Mouse (Mus musculus): Measurements from ENCODE around the gene Gm44502.
"Not testable (repeated sequence)": the region's sequence is repeated elsewhere in the genome, so short reads cannot be mapped to it uniquely, and the experiment has no call there.

Gm44502 gene

GRCm38 (mm10) chr15:89453865-89454478 lies 24.5 kb upstream of the Gm44502 start, which contains the start of gene Mapk8ip2:
Gene Mapk8ip2 (plus strand): TSS chr15:89453913.
- DNase-seq (ENCODE audit: low read depth, low spot score): no peak

DNA sequence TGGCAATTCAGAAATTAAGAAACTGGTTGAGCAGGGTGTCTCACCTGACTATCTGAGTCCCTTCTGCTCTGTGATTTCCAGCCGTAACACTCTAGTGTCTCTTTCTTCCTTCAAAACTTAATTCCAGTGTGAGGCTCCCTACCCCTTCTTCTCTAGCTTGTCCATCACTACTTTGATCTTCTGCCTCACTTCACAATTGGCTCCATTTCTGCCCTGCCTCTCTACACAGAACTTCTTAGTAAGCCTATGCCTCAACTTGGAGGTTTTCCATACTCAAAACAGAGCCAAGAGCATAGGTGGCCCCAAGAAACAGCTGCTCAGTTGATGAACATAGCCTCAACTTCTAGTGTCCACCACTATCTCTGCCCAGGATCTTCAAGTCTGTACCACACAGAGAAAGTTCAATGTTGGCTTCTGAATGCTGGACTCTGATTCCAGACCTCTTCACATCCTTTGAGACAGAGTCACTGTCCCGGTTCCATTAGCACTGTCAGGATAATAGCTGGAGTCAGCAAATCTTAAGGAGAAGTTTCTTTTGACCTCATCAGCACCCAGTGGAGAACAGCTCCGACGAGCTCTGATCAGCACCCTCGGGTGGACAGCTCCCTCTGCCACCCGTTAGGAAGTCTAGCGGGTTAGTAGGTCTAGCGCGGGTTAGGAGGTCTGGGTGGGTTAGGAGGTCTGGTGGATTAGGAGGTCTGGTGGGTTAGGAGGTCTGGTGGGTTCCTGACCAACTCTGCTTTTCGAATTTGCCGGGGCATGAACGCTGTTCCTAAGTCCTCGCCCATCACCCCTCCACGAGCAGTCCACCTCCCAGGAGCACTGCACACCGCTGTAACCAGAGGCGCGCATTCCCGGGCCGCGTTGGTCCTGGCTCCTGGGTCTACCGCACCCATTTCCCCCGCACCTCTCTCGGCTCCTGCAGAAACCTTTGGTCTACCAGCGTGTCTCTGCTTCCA lies 23.7 kb upstream of the Gm44502 start:
- no peak for DNase-seq (ENCODE audit: low read depth, low spot score)

DNA sequence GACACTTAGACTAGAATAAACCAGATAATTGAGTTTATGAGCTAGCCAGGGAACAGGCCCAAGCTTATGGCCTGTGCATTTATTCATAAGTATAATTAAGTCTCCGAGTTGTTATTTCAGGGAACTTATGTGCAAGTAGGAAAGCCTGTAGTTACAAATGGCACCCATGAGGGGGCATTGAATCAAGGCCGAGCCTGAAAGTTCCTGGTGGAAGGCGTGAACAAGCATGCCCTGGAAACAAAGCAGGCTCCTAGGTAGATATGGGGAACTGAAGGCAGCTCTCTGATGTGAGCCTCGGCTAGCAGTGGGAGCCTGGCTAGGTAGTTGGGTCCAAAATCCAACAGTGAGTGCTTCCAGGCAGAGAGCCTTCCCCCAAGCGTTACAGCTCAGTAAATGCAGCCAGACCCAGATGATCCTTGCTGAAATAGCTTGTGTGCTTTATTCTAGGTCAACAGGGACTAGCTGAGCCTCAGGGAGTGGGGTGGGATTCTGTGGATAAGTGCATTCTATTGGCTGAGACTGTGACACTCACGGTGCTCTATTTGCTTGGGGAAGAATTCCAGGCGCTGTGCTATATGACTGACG lies 13.1 kb upstream of the Gm44502 start:
- no peak for DNase-seq (ENCODE audit: low read depth, low spot score)

GRCm38 (mm10) chr15:89435878-89436277 lies 6.4 kb upstream of the Gm44502 start:
- DNase-seq (ENCODE audit: low read depth, low spot score): no peak

DNA sequence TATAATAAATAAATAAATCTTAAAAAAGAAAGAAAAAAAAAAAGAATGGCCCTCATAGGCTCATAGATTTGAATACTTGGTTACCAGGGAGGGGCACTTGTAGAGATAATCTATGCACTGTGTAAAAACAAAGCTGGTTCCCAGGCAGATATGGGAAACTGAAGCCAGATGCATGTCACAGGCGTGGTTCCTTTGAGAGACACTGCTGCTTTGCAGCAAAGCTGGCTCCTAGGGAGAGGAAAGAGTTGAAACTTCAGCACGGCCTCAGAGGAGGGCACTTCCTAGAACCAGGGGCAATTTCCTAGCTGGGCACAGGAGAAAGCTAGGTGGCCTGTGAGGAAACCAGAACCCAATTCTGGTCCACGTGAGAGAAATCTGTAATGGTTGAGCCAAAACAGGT lies 4.6 kb upstream of the Gm44502 start:
- no peak for DNase-seq (ENCODE audit: low read depth, low spot score)

DNA sequence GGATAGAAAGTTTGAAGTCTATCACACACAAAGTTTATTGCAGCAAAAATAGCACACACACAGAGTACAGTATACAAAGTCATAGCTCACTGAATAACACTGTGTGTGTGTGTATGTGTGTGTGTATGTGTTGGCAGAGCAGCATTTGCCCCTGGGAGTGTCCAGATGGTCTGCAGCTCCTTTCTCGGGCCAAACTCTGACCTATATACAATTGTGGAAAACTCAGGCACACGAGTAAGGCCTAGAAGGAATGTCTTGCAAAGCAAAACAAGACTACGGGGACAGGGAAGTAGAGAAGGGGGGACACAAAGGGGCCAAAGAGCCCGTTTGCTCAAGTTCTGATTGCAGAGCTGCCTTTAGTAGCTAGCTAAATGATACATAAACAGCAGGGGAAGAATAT lies 3.5 kb upstream of the Gm44502 start:
- no peak for DNase-seq (ENCODE audit: low read depth, low spot score)

- no peak for DNase-seq (ENCODE audit: low read depth, low spot score)
These were observed 2.3 kb upstream of the Gm44502 start for GRCm38 (mm10) chr15:89431806-89432205.

- no peak for DNase-seq (ENCODE audit: low read depth, low spot score)
These were observed 1.8 kb upstream of the Gm44502 start for GRCm38 (mm10) chr15:89431271-89431670.

DNA sequence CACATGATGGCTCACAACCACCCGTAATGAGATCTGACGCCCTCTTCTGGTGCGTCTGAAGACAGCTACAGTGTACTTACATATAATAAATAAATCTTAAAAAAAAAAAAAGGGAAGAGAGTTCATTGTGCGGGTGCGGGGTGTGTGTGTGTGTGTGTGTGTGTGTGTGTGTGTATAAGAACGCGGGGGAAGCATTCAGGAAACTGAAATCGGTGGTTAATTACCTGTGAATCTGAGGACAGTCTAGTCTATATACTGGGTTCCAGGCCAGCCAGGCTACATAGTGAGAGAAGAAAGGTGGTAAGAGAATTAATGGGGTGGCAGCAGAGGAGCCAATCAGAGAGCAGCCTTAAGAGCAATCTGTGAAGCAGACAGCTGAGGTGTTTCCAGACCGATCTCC lies 1.3 kb upstream of the Gm44502 start:
- not testable (repeated sequence) for DNase-seq (ENCODE audit: low read depth, low spot score)

DNA sequence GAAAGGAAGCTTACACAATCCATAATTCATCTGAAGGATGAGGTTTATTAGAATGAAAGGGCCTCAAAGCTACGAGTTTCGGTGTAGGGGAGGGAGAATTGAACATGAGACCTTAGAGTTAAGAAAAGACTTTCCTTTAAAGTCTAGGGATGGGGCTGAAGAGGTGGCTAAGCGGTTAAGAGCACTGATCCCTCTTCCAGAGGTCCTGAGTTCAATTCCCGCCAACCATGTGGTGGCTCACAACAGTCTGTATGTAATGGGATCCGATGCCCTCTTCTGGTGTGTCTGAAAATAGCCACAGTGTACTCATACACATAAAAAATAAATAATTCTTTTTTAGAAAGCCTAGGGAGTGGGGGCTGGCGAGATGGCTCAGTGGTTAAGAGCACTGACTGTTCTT lies 845 bp upstream of the Gm44502 start:
- no peak for DNase-seq (ENCODE audit: low read depth, low spot score)

DNA sequence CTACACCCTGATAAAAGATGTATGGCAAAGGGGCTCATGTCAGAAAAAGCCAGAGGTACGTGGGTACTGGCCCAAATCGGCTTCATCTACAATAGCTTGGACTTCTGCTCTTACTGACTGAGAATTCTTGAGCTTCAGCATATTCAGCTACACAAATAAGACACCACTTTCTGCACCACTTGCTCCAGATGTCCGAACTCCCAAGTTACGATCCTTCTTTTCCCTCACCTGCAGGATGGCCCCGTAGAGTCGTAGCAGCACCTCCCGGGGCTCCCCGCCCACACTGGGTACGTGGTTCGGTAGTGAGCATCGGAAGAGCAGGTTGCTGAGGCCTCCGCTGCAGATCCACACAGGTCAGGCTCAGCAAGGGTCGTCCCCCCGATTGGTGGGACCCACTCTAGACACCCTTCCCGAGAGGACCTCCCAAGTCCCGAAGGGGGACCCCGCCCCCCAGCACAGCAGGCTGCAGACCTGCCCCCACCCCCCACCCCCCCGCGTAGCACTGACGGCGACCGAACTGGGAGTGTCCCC lies 610 bp downstream of the Gm44502 start:
- DNase-seq (ENCODE audit: low read depth, low spot score): no peak

GRCm38 (mm10) chr15:89428136-89428790 lies 1.2 kb downstream of the Gm44502 start:
- DNase-seq (ENCODE audit: low read depth, low spot score): no peak

GRCm38 (mm10) chr15:89426716-89427115 lies 2.8 kb downstream of the Gm44502 start:
- DNase-seq (ENCODE audit: low read depth, low spot score): no peak

DNA sequence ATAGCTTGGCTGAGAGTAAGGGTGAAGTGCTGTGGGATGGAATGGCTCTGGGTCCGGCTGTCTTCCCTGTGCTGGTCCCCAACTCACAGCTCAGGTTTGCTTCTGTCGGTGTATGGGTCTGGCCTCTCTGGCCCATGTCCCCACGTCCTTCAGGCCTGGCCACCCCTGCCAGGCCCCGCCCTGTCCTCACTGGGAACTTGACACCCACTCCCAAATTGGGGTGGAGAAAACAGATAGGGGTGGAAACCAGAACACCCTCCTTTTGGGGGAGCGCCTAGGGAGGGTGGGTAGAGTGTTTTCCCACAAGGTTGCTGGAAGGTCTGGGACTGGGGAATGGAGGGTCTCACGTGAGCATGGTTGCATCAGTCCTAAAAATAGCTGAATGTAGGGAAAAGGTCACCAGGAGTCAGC lies 3.8 kb downstream of the Gm44502 start, which contains the start of gene Cpt1b:
Gene Cpt1b, minus strand, starts transcription at position 153 of the 411 bp plus-strand sequence.
- DNase-seq (ENCODE audit: low read depth, low spot score): no peak

GRCm38 (mm10) chr15:89424621-89425020 lies 4.9 kb downstream of the Gm44502 start:
- no peak for DNase-seq (ENCODE audit: low read depth, low spot score)

DNA sequence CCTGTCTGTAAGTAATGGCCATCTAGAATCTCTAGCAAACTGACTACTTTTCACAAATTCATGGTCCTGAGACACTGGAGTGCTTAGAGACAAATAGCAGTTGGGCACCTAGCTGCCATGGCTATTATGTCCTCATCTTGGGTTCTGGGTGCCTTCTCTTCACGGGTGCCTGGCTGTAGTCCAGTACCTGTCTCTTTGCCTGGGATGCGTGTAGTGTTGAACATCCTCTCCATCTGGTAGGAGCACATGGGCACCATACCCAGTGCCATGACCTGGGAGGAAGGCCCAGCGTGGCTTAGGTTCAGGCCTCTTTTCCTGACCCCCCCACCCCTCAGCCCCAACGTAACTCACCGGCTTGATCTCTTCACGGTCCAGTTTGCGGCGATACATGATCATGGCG lies 7.6 kb downstream of the Gm44502 start:
- DNase-seq (ENCODE audit: low read depth, low spot score): no peak

DNA sequence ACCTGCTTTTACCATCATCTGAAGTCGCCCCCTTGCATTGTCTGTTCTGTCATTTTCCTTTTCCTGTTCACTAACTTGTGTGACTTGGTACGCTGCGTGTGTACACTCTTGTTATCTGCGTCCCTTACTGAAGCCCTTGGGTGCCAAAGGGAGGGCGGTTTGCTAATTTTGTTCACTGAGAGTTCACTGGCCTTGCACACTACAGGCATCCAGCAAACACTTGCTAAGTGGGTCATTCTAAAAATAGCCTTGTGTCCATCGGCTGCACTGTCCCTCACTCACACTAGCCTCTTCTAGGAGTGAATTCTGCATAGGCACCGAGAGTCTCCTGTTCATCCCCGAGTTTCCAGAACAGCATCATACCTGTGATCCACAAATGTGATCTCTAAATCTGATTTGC lies 14.2 kb downstream of the Gm44502 start:
- no peak for DNase-seq (ENCODE audit: low read depth, low spot score)

DNA sequence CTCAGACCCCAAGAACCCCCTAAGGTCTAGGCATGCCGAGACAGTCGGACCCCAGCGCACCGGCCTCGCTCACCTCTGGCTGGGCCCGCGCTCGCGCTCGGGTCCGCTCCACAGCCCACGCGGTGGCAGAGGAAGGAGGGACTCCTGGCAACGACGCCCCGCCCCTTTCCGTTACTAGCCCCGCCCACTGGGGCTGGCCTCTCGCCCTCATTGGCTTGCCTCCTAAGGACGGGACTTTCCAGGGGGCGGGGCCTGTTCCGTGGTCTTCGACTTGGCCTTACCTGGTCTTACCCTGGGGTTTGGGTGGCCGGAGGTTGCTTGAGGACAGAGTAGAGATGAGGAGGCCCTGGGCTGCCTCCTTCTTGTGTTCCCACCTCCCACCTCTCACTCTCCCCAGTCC lies 19.4 kb downstream of the Gm44502 start, which contains the start of gene Syce3:
Gene Syce3, minus strand, starts transcription at position 386 of the 400 bp plus-strand sequence.
- no peak for DNase-seq (ENCODE audit: low read depth, low spot score)

GRCm38 (mm10) chr15:89406691-89407090 lies 22.8 kb downstream of the Gm44502 start:
- DNase-seq (ENCODE audit: low read depth, low spot score): no peak

- no peak for DNase-seq (ENCODE audit: low read depth, low spot score)
These were observed 24.5 kb downstream of the Gm44502 start for GRCm38 (mm10) chr15:89404831-89405623.

- no peak for DNase-seq (ENCODE audit: low read depth, low spot score)
These were observed 27.0 kb downstream of the Gm44502 start for GRCm38 (mm10) chr15:89402471-89402870.

All from brain, embryonic 18.5 days (tissue).